ENCODE assay signal across 22 mouse cellular contexts in the genomic region with DNA sequence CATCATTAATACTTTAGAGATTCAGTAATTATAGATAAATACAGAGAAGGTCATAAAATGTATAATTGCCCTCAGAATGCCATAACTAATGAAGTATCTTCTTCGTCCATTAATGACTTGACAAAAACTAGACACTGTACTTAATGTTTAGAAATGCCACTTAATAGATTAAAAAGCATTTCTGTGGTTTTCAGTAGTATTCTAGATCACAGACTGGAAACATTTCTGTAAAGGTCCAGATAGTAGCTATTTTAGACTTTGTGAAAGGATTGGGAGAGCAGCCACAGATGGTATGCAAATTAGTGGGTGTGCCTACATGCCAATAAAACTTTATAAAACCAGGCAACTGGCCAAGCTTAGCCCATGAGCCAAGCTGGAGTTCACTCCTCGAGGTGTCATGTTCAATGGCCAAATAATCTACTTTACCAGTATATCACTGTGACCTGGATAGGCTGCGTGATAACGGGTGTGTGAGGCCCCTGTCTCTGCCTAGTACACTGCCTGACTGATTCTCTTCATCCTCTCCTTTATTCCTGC.
DNase-seq lines count a peak whose midpoint lies in the region; ATAC-seq and TF ChIP-seq lines count a peak whose summit lies in the region.
"Had no signal": no experiment of that assay in that cellular context is flagged by ENCODE, and none has a peak within 500 bp of the region (broad histone marks: within the 10 kb centered on the region; RNA-seq: fewer than 3 reads in every experiment).

No protein-coding gene starts in this region.

- TF ChIP-seq POLR2A in brain, embryonic 14.5 days (IDR thresholded peaks at IDR 0.05; ENCODE audit: borderline replicate concordance, extremely low read depth, insufficient read depth, insufficient read length, poor library complexity, severe bottlenecking): no peak

- peak overlapping the region; percentile 29; the same call in 1 of the 2 replicates for H3K27ac ChIP-seq in forebrain, embryonic 16.5 days (ENCODE audit: low read length)
- H3K27ac ChIP-seq in forebrain, embryonic 12.5 days: no peak overlapping the region
- H3K27ac ChIP-seq in kidney, embryonic 14.5 days (ENCODE audit: low read depth, low read length): no peak overlapping the region
- no peak overlapping the region for H3K27ac ChIP-seq in lung, embryonic 16.5 days (ENCODE audit: low read length)
- H3K27ac ChIP-seq: embryonic facial prominence, embryonic 15.5 days; heart, embryonic 13.5 days; hindbrain, embryonic 15.5 days; layer of hippocampus, adult 2 months; liver, embryonic 14.5 days; macrophage; midbrain, embryonic 13.5 days had no signal

- no peak overlapping the region for H3K4me2 ChIP-seq in forebrain, embryonic 16.5 days (ENCODE audit: low read length)
- no peak overlapping the region for H3K4me2 ChIP-seq in forebrain, embryonic 12.5 days
- no peak overlapping the region for H3K4me2 ChIP-seq in kidney, embryonic 14.5 days (replicated peaks; ENCODE audit: low read depth, low read length)
- H3K4me2 ChIP-seq in lung, embryonic 16.5 days (ENCODE audit: low read depth, low read length): no peak overlapping the region
- H3K4me2 ChIP-seq: embryonic facial prominence, embryonic 15.5 days; heart, embryonic 13.5 days; hindbrain, embryonic 15.5 days; midbrain, embryonic 13.5 days had no signal

- peaks cover 14% of the 10 kb centered on the region for H3K4me1 ChIP-seq in forebrain, embryonic 16.5 days (replicated peaks; ENCODE audit: control insufficient read depth, insufficient read depth, low read length)
- H3K4me1 ChIP-seq in forebrain, embryonic 12.5 days: peaks cover 3% of the 10 kb centered on the region; the same call in 1 of the 2 replicates
- no peaks in the 10 kb centered on the region for H3K4me1 ChIP-seq in kidney, embryonic 14.5 days (ENCODE audit: control insufficient read depth, insufficient read depth, low read length)
- no peaks in the 10 kb centered on the region for H3K4me1 ChIP-seq in lung, embryonic 16.5 days (replicated peaks; ENCODE audit: control insufficient read depth, insufficient read depth, low read length)

- no peak overlapping the region for H3K9ac ChIP-seq in forebrain, embryonic 16.5 days (replicated peaks; ENCODE audit: low read depth, low read length)
- H3K9ac ChIP-seq in forebrain, embryonic 12.5 days: no peak overlapping the region
- no peak overlapping the region for H3K9ac ChIP-seq in kidney, embryonic 14.5 days (ENCODE audit: low read depth, low read length)
- no peak overlapping the region for H3K9ac ChIP-seq in lung, embryonic 16.5 days (ENCODE audit: low read length)
- H3K9ac ChIP-seq: embryonic facial prominence, embryonic 15.5 days; heart, embryonic 13.5 days; hindbrain, embryonic 15.5 days; liver, embryonic 14.5 days; midbrain, embryonic 13.5 days had no signal

- H3K4me3 ChIP-seq in forebrain, embryonic 16.5 days (replicated peaks; ENCODE audit: low read length): no peak overlapping the region
- no peak overlapping the region for H3K4me3 ChIP-seq in forebrain, embryonic 12.5 days (replicated peaks)
- no peak overlapping the region for H3K4me3 ChIP-seq in kidney, embryonic 14.5 days (ENCODE audit: low read length)
- H3K4me3 ChIP-seq in lung, embryonic 16.5 days (ENCODE audit: low read length): no peak overlapping the region
- H3K4me3 ChIP-seq: embryonic facial prominence, embryonic 15.5 days; heart, embryonic 13.5 days; hindbrain, embryonic 15.5 days; layer of hippocampus, adult 2 months; midbrain, embryonic 13.5 days had no signal

- DNase-seq in kidney, adult 9 months: peak; percentile 10
- DNase-seq in lung, postnatal 4 days: no peak
- DNase-seq in brain, embryonic 14.5 days (ENCODE audit: low read depth): peak; percentile 73
- DNase-seq: adrenal gland, adult 2 months; B cell, adult 2 months; cerebellum, adult 2 months; gastrocnemius, postnatal 14 days; kidney, adult 11 months; right cerebral cortex, postnatal 14 days; thymus, postnatal 4 days had no signal

- no peak for TF ChIP-seq CTCF in brain, embryonic 14.5 days (IDR thresholded peaks at IDR 0.05; ENCODE audit: borderline replicate concordance, extremely low read depth, insufficient read depth, insufficient read length)

- H3K27me3 ChIP-seq in forebrain, embryonic 16.5 days (replicated peaks; ENCODE audit: control insufficient read depth, insufficient read depth, low read length): no peaks in the 10 kb centered on the region
- no peaks in the 10 kb centered on the region for H3K27me3 ChIP-seq in forebrain, embryonic 12.5 days
- H3K27me3 ChIP-seq in kidney, embryonic 14.5 days (ENCODE audit: control insufficient read depth, insufficient read depth, low read length): no peaks in the 10 kb centered on the region
- no peaks in the 10 kb centered on the region for H3K27me3 ChIP-seq in lung, embryonic 16.5 days (ENCODE audit: control insufficient read depth, insufficient read depth, low read depth, low read length)
- H3K27me3 ChIP-seq: embryonic facial prominence, embryonic 15.5 days; heart, embryonic 13.5 days; hindbrain, embryonic 15.5 days; midbrain, embryonic 13.5 days had no signal

- 40% methylated on average over 4 of the region's 4 CpGs for WGBS in forebrain, embryonic 16.5 days
- 80% methylated on average over 4 of the region's 4 CpGs for WGBS in forebrain, embryonic 12.5 days
- 59% methylated on average over 4 of the region's 4 CpGs for WGBS in kidney, embryonic 14.5 days
- WGBS in lung, embryonic 16.5 days: 46% methylated on average over 4 of the region's 4 CpGs

- no peaks in the 10 kb centered on the region for H3K36me3 ChIP-seq in forebrain, embryonic 16.5 days (ENCODE audit: control insufficient read depth, insufficient read depth)
- no peaks in the 10 kb centered on the region for H3K36me3 ChIP-seq in forebrain, embryonic 12.5 days (replicated peaks)
- H3K36me3 ChIP-seq in kidney, embryonic 14.5 days (ENCODE audit: control insufficient read depth, insufficient read depth, low read length): no peaks in the 10 kb centered on the region
- H3K36me3 ChIP-seq in lung, embryonic 16.5 days (ENCODE audit: control insufficient read depth, insufficient read depth, low read length): no peaks in the 10 kb centered on the region
- H3K36me3 ChIP-seq: embryonic facial prominence, embryonic 15.5 days; heart, embryonic 13.5 days; hindbrain, embryonic 15.5 days; midbrain, embryonic 13.5 days had no signal

- peak; percentile 70 for ATAC-seq in forebrain, embryonic 16.5 days
- no peak for ATAC-seq in forebrain, embryonic 12.5 days (ENCODE audit: low FRiP score)
- no peak for ATAC-seq in kidney, embryonic 14.5 days (ENCODE audit: low FRiP score, low TSS enrichment)
- ATAC-seq in lung, embryonic 16.5 days (ENCODE audit: low read depth): 0 out of 2 replicates have a peak, but pooled peaks have one; percentile 10
- no peak for ATAC-seq in CD4-positive, CD25-positive, alpha-beta regulatory T cell, adult 4 months
- ATAC-seq: midbrain, embryonic 13.5 days had no signal

- no peaks in the 10 kb centered on the region for H3K9me3 ChIP-seq in forebrain, embryonic 16.5 days (ENCODE audit: control insufficient read depth, low read length)
- H3K9me3 ChIP-seq in forebrain, embryonic 12.5 days: no peaks in the 10 kb centered on the region
- H3K9me3 ChIP-seq in kidney, embryonic 14.5 days (ENCODE audit: control insufficient read depth, low read length): no peaks in the 10 kb centered on the region
- no peaks in the 10 kb centered on the region for H3K9me3 ChIP-seq in lung, embryonic 16.5 days (ENCODE audit: control insufficient read depth, low read length)
- H3K9me3 ChIP-seq: embryonic facial prominence, embryonic 15.5 days; heart, embryonic 13.5 days; hindbrain, embryonic 15.5 days; midbrain, embryonic 13.5 days had no signal

Comparison
In these comparisons a context has a peak if more than half of its experiments do, and no peak if none do; other contexts are left out.
1. ATAC-seq: peak in forebrain, embryonic 16.5 days (single experiment) and lung, embryonic 16.5 days (single experiment); none in forebrain, embryonic 12.5 days (single experiment), kidney, embryonic 14.5 days (single experiment) and CD4-positive, CD25-positive, alpha-beta regulatory T cell, adult 4 months (single experiment).
2. DNase-seq: peak in kidney, adult 9 months (single experiment) and brain, embryonic 14.5 days (single experiment); none in lung, postnatal 4 days (0 of 2).